In genomic region chr5:108462446-108462845, GRCm38 (mm10) we compare ENCODE assay signal across 8 mouse cellular contexts. TPM values are rescaled to one million over a fixed set of nuclear protein-coding genes. Genes with fewer than 3 reads are reported as not detected.
DNase-seq lines count a peak whose midpoint lies in the region; ATAC-seq and TF ChIP-seq lines count a peak whose summit lies in the region.

No protein-coding gene starts in this region.

- TF ChIP-seq CTCF in lung, adult 2 months (IDR thresholded peaks at IDR 0.05; ENCODE audit: insufficient read depth, low read length) = no peak

- no peak overlapping the region for H3K27ac ChIP-seq in embryonic facial prominence, embryonic 12.5 days
- no peak overlapping the region for H3K27ac ChIP-seq in neural tube, embryonic 14.5 days (ENCODE audit: low read depth, low read length)

- H3K27me3 ChIP-seq in embryonic facial prominence, embryonic 12.5 days = 0 out of 2 replicates have a peak, but pooled peaks cover 3% of the 10 kb centered on the region
- H3K27me3 ChIP-seq in neural tube, embryonic 14.5 days (ENCODE audit: control insufficient read depth, insufficient read depth, low read length) = peaks cover 3% of the 10 kb centered on the region; the same call in 1 of the 2 replicates

- WGBS in lung, adult 2 months = 24% methylated on average over 4 of the region's 4 CpGs
- 39% methylated on average over 4 of the region's 4 CpGs for WGBS in embryonic facial prominence, embryonic 12.5 days
- 41% methylated on average over 4 of the region's 4 CpGs for WGBS in neural tube, embryonic 14.5 days

- no peaks in the 10 kb centered on the region for H3K9me3 ChIP-seq in embryonic facial prominence, embryonic 12.5 days
- H3K9me3 ChIP-seq in neural tube, embryonic 14.5 days (ENCODE audit: control insufficient read depth, low read length) = no peaks in the 10 kb centered on the region

- peaks cover 19% of the 10 kb centered on the region for H3K4me1 ChIP-seq in lung, adult 2 months (ENCODE audit: control insufficient read depth, insufficient read depth, low read length)
- peaks cover 24% of the 10 kb centered on the region for H3K4me1 ChIP-seq in embryonic facial prominence, embryonic 12.5 days
- H3K4me1 ChIP-seq in neural tube, embryonic 14.5 days (ENCODE audit: control insufficient read depth, insufficient read depth, low read length) = peaks cover 31% of the 10 kb centered on the region

- H3K4me3 ChIP-seq in lung, adult 2 months (replicated peaks; ENCODE audit: extremely low read depth, low read depth, low read length) = peak overlapping the region; percentile 6
- peak overlapping the region; percentile 89 for H3K4me3 ChIP-seq in embryonic facial prominence, embryonic 12.5 days
- H3K4me3 ChIP-seq in neural tube, embryonic 14.5 days (ENCODE audit: low read depth, low read length) = peak overlapping the region; percentile 82

- peak overlapping the region; percentile 99 for H3K9ac ChIP-seq in embryonic facial prominence, embryonic 12.5 days
- peak overlapping the region; percentile 99 for H3K9ac ChIP-seq in neural tube, embryonic 14.5 days (replicated peaks; ENCODE audit: low read depth, low read length)

- H3K4me2 ChIP-seq in embryonic facial prominence, embryonic 12.5 days (replicated peaks) = peak overlapping the region; percentile 96
- peak overlapping the region; percentile 98 for H3K4me2 ChIP-seq in neural tube, embryonic 14.5 days (ENCODE audit: low read depth, low read length)

- TF ChIP-seq POLR2A in lung, adult 2 months (IDR thresholded peaks at IDR 0.05; ENCODE audit: borderline replicate concordance, extremely low read depth, low read depth, low read length) = no peak

- no peak for DNase-seq in lung, adult 2 months
- no peak for DNase-seq in lung, postnatal 4 days
- peak; percentile 5 for DNase-seq in kidney, postnatal 14 days
- no peak for DNase-seq in layer of hippocampus, adult 18-20 months (ENCODE audit: low spot score in 2 of 2)
- no peak for DNase-seq in frontal cortex, postnatal 36 days (ENCODE audit: low spot score in 2 of 2)
- DNase-seq in yolk sac, embryonic 10.5 days (ENCODE audit: low spot score) = no peak

- no peak for ATAC-seq in embryonic facial prominence, embryonic 12.5 days (ENCODE audit: insufficient number of reproducible peaks, insufficient read depth, low FRiP score, low TSS enrichment)
- no peak for ATAC-seq in neural tube, embryonic 14.5 days (ENCODE audit: low read depth)

- no peaks in the 10 kb centered on the region for H3K36me3 ChIP-seq in embryonic facial prominence, embryonic 12.5 days
- H3K36me3 ChIP-seq in neural tube, embryonic 14.5 days (ENCODE audit: control insufficient read depth, insufficient read depth, low read length) = no peaks in the 10 kb centered on the region

RNA-seq across cellular contexts. Expression of gene Pcgf3, which starts 1.4 kb away (rescaled TPM):
- 7.4 and 11.1 TPM in 2 replicates for polyA plus RNA-seq in lung, adult 2 months (2012; rRNA removed)
- 30.6 and 34.7 TPM in 2 replicates for polyA plus RNA-seq in embryonic facial prominence, embryonic 12.5 days (2016; fragmentation: Nextera tagmentation; extraction: Ambion mirVana)
- polyA plus RNA-seq in neural tube, embryonic 14.5 days (2014; fragmentation: Nextera tagmentation; extraction: Ambion mirVana) = 33.9 and 37.8 TPM in 2 replicates
- total RNA-seq in layer of hippocampus, adult 18-20 months (2021) = 10 to 100 TPM; 45.4 to 47.4 TPM

RNA-seq across cellular contexts. Expression of gene Mfsd7a, which starts 13.8 kb away (rescaled TPM):
- polyA plus RNA-seq in lung, adult 2 months (2012; rRNA removed) = 6.8 and 9.7 TPM in 2 replicates
- polyA plus RNA-seq in embryonic facial prominence, embryonic 12.5 days (2016; fragmentation: Nextera tagmentation; extraction: Ambion mirVana) = 0.18 TPM in 2 replicates
- polyA plus RNA-seq in neural tube, embryonic 14.5 days (2014; fragmentation: Nextera tagmentation; extraction: Ambion mirVana) = 0.14 TPM in 1 of 2 replicates, not detected in the other
- 1 to 10 TPM; 1.2 to 1.6 TPM for total RNA-seq in layer of hippocampus, adult 18-20 months (2021)

RNA-seq across cellular contexts. Expression of gene Atp5k, which starts 28.2 kb away (rescaled TPM):
- 19.3 and 33.6 TPM in 2 replicates for polyA plus RNA-seq in lung, adult 2 months (2012; rRNA removed)
- polyA plus RNA-seq in embryonic facial prominence, embryonic 12.5 days (2016; fragmentation: Nextera tagmentation; extraction: Ambion mirVana) = 453 and 457 TPM in 2 replicates
- polyA plus RNA-seq in neural tube, embryonic 14.5 days (2014; fragmentation: Nextera tagmentation; extraction: Ambion mirVana) = 390 and 448 TPM in 2 replicates
- total RNA-seq in layer of hippocampus, adult 18-20 months (2021) = 100 to 1,000 TPM; 253 to 278 TPM

Comparison
In these comparisons a context has a peak if more than half of its experiments do, and no peak if none do; other contexts are left out.
1. H3K4me3 ChIP-seq: peak in every context shown above with its lines; median percentile 89 in embryonic facial prominence, embryonic 12.5 days; 82 in neural tube, embryonic 14.5 days; 6 in lung, adult 2 months.
2. RNA of gene Atp5k, which starts 28.2 kb away (polyA plus RNA-seq): 453 to 457 TPM in embryonic facial prominence, embryonic 12.5 days and 390 to 448 TPM in neural tube, embryonic 14.5 days; 19.3 to 33.6 TPM in lung, adult 2 months; every median in the first group is over 10 times any median in the second.